Mouse (Mus musculus): ENCODE data around the gene Olfr896-ps1. TPM values are rescaled to one million over a fixed set of nuclear protein-coding genes. Genes with fewer than 3 reads are reported as not detected.

Olfr896-ps1 gene
- not detected for polyA plus RNA-seq (2014; fragmentation: Illumina TruSeq; extraction: RNeasy Lipid Tissue Mini Kit (QIAGEN cat#74804); ENCODE audit: low read depth, low replicate concordance)

DNA sequence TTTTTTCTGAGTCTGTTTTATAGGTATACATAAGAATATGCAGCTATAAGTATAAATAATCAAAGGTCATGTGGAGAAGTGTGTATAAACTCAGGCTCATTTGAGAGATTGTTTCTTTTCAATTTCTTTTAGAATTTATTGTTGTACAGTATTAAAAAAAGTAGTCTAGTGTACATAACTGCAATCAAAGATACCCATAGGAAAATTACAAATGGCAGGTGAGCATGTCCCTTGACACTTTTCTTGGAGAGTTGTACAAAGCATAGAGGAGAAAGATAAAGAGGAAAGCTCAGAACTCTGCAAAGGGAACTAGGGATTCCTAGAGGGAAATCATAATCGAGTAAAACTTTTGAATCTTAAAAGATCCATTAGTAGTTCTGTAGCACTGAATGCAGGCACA, at the start of gene Olfr896-ps1:
Gene Olfr896-ps1 (plus strand): TSS at position 301 of the 400 bp plus-strand sequence.

DNA sequence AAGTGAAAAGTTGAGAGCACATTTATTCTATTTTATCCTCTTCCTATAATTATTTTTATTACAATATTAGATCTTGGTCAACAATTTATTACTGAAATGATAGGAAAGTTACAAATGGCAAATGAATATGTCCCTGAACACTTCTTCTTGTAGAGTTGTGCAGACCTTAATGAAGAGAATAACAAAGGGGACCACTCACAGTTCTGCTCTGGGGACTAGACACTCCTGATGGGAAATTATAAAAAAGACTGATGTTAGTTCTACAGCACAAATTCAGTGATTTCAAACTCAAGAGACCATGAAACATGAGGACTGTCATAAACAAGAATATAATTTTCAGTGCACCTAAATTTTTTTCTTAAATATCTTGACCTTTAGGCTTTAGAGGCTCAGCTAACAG, 38.4 kb upstream of the Olfr896-ps1 start, which contains the start of gene Olfr143:
Gene Olfr143 (plus strand): TSS at position 301 of the 400 bp plus-strand sequence.

DNA sequence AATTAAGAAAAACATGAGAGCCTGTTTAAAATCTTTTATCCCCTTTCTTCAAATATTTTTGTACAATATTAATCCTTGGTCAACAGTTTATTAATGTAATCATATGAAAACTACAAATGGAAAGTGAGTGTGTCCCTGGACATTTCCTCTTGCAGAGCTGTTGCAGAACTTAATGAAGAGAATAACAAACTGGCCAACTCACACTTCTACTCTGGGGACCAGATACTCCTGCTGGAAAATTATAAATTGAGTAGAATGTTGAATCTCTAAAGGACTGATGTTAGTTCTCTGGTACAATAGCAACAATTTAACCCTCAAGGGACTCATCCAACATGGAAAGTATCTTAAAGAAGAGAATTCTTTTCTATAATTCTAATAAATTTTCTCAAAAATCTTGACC, 23.4 kb upstream of the Olfr896-ps1 start, which contains the start of gene Olfr895:
Gene Olfr895 (plus strand): TSS at position 301 of the 400 bp plus-strand sequence.

DNA sequence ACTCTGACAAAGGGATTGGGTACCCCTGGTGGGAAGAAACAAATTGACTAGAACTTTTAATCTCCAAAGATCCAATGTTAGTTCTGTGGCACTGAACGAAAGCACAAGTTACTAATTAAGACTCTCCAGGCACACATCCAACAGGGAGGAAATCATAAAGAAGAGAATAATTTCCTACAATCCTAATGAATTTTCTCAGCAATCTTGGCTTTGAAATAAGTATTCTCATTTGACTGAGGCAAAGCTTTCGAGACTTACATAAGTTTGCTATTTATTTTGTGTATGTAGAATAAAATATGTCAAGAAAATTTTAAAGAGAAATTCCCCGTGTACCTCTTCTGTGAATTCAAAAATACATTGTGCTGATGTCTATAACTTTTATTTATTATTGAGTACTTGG, 37.9 kb downstream of the Olfr896-ps1 start, which contains the start of gene Olfr25:
Gene Olfr25 (plus strand): TSS at position 301 of the 400 bp plus-strand sequence.

Other genes starting within 250 kb of the Olfr896-ps1 start
- not detected for gene Olfr884, start 244.6 kb upstream of the Olfr896-ps1 start, polyA plus RNA-seq (2014; fragmentation: Illumina TruSeq; extraction: RNeasy Lipid Tissue Mini Kit (QIAGEN cat#74804); ENCODE audit: low read depth, low replicate concordance)
- not detected for gene Olfr885, start 229.8 kb upstream of the Olfr896-ps1 start, polyA plus RNA-seq (2014; fragmentation: Illumina TruSeq; extraction: RNeasy Lipid Tissue Mini Kit (QIAGEN cat#74804); ENCODE audit: low read depth, low replicate concordance)
- not detected for gene Olfr887, start 207.0 kb upstream of the Olfr896-ps1 start, polyA plus RNA-seq (2014; fragmentation: Illumina TruSeq; extraction: RNeasy Lipid Tissue Mini Kit (QIAGEN cat#74804); ENCODE audit: low read depth, low replicate concordance)
- not detected for gene Olfr888, start 183.0 kb upstream of the Olfr896-ps1 start, polyA plus RNA-seq (2014; fragmentation: Illumina TruSeq; extraction: RNeasy Lipid Tissue Mini Kit (QIAGEN cat#74804); ENCODE audit: low read depth, low replicate concordance)
- gene Olfr889, start 175.9 kb upstream of the Olfr896-ps1 start, polyA plus RNA-seq (2014; fragmentation: Illumina TruSeq; extraction: RNeasy Lipid Tissue Mini Kit (QIAGEN cat#74804); ENCODE audit: low read depth, low replicate concordance), result not detected
- not detected for gene Olfr890, start 148.6 kb upstream of the Olfr896-ps1 start, polyA plus RNA-seq (2014; fragmentation: Illumina TruSeq; extraction: RNeasy Lipid Tissue Mini Kit (QIAGEN cat#74804); ENCODE audit: low read depth, low replicate concordance)
- gene Olfr891, start 110.3 kb upstream of the Olfr896-ps1 start, polyA plus RNA-seq (2014; fragmentation: Illumina TruSeq; extraction: RNeasy Lipid Tissue Mini Kit (QIAGEN cat#74804); ENCODE audit: low read depth, low replicate concordance), result not detected
- gene Olfr893, start 82.7 kb upstream of the Olfr896-ps1 start, polyA plus RNA-seq (2014; fragmentation: Illumina TruSeq; extraction: RNeasy Lipid Tissue Mini Kit (QIAGEN cat#74804); ENCODE audit: low read depth, low replicate concordance), result not detected
- not detected for gene Olfr894, start 73.1 kb upstream of the Olfr896-ps1 start, polyA plus RNA-seq (2014; fragmentation: Illumina TruSeq; extraction: RNeasy Lipid Tissue Mini Kit (QIAGEN cat#74804); ENCODE audit: low read depth, low replicate concordance)
- gene Olfr143, start 38.3 kb upstream of the Olfr896-ps1 start, polyA plus RNA-seq (2014; fragmentation: Illumina TruSeq; extraction: RNeasy Lipid Tissue Mini Kit (QIAGEN cat#74804); ENCODE audit: low read depth, low replicate concordance), result not detected
- not detected for gene Olfr895, start 23.3 kb upstream of the Olfr896-ps1 start, polyA plus RNA-seq (2014; fragmentation: Illumina TruSeq; extraction: RNeasy Lipid Tissue Mini Kit (QIAGEN cat#74804); ENCODE audit: low read depth, low replicate concordance)
- not detected for gene Olfr25, start 38.0 kb downstream of the Olfr896-ps1 start, polyA plus RNA-seq (2014; fragmentation: Illumina TruSeq; extraction: RNeasy Lipid Tissue Mini Kit (QIAGEN cat#74804); ENCODE audit: low read depth, low replicate concordance)
- gene Olfr898, start 57.3 kb downstream of the Olfr896-ps1 start, polyA plus RNA-seq (2014; fragmentation: Illumina TruSeq; extraction: RNeasy Lipid Tissue Mini Kit (QIAGEN cat#74804); ENCODE audit: low read depth, low replicate concordance), result not detected
- gene Olfr250, start 75.8 kb downstream of the Olfr896-ps1 start, polyA plus RNA-seq (2014; fragmentation: Illumina TruSeq; extraction: RNeasy Lipid Tissue Mini Kit (QIAGEN cat#74804); ENCODE audit: low read depth, low replicate concordance), result not detected
- not detected for gene Olfr251, start 86.0 kb downstream of the Olfr896-ps1 start, polyA plus RNA-seq (2014; fragmentation: Illumina TruSeq; extraction: RNeasy Lipid Tissue Mini Kit (QIAGEN cat#74804); ENCODE audit: low read depth, low replicate concordance)
- not detected for gene Olfr147, start 110.6 kb downstream of the Olfr896-ps1 start, polyA plus RNA-seq (2014; fragmentation: Illumina TruSeq; extraction: RNeasy Lipid Tissue Mini Kit (QIAGEN cat#74804); ENCODE audit: low read depth, low replicate concordance)
- gene Olfr901, start 138.3 kb downstream of the Olfr896-ps1 start, polyA plus RNA-seq (2014; fragmentation: Illumina TruSeq; extraction: RNeasy Lipid Tissue Mini Kit (QIAGEN cat#74804); ENCODE audit: low read depth, low replicate concordance), result not detected
- gene Olfr902, start 156.5 kb downstream of the Olfr896-ps1 start, polyA plus RNA-seq (2014; fragmentation: Illumina TruSeq; extraction: RNeasy Lipid Tissue Mini Kit (QIAGEN cat#74804); ENCODE audit: low read depth, low replicate concordance), result not detected
- not detected for gene Olfr904, start 172.0 kb downstream of the Olfr896-ps1 start, polyA plus RNA-seq (2014; fragmentation: Illumina TruSeq; extraction: RNeasy Lipid Tissue Mini Kit (QIAGEN cat#74804); ENCODE audit: low read depth, low replicate concordance)
- gene Olfr905, start 180.0 kb downstream of the Olfr896-ps1 start, polyA plus RNA-seq (2014; fragmentation: Illumina TruSeq; extraction: RNeasy Lipid Tissue Mini Kit (QIAGEN cat#74804); ENCODE audit: low read depth, low replicate concordance), result not detected
- gene Olfr906, start 196.0 kb downstream of the Olfr896-ps1 start, polyA plus RNA-seq (2014; fragmentation: Illumina TruSeq; extraction: RNeasy Lipid Tissue Mini Kit (QIAGEN cat#74804); ENCODE audit: low read depth, low replicate concordance), result not detected
- not detected for gene Olfr907, start 204.7 kb downstream of the Olfr896-ps1 start, polyA plus RNA-seq (2014; fragmentation: Illumina TruSeq; extraction: RNeasy Lipid Tissue Mini Kit (QIAGEN cat#74804); ENCODE audit: low read depth, low replicate concordance)
- not detected for gene Olfr911-ps1, start 230.5 kb downstream of the Olfr896-ps1 start, polyA plus RNA-seq (2014; fragmentation: Illumina TruSeq; extraction: RNeasy Lipid Tissue Mini Kit (QIAGEN cat#74804); ENCODE audit: low read depth, low replicate concordance)
- not detected for gene Olfr910, start 246.7 kb downstream of the Olfr896-ps1 start, polyA plus RNA-seq (2014; fragmentation: Illumina TruSeq; extraction: RNeasy Lipid Tissue Mini Kit (QIAGEN cat#74804); ENCODE audit: low read depth, low replicate concordance)